Mouse (Mus musculus) neural tube, embryonic 13.5 days (tissue): ENCODE measurements at regions not wholly inside any gene's neighbourhood (a gene's known extent, or its start where the extent isn't known, plus 50 kb on each side); places are given as distances from the start of the nearest gene placed in this dataset.

Experiments
- ATAC-seq: fragments of 200-750 bp; cut with Nextera tagmentation; 2 replicates; pipeline ENCODE4 v1.8.0; 2017; ENCODE audit warnings: low read depth, mild to moderate bottlenecking, moderate TSS enrichment, moderate library complexity
- H3K27ac ChIP-seq: fragments of 300-500 bp; sonication (generic); replicated peaks from 2 replicates; pipeline ENCODE4 v1.5.1; 2015; ENCODE audit warnings: moderate library complexity, mild to moderate bottlenecking, inconsistent platforms
- H3K27me3 ChIP-seq: fragments of 300-500 bp; sonication (generic); 2 replicates; pipeline ENCODE4 v1.6.1; 2015; ENCODE audit warnings: mild to moderate bottlenecking, inconsistent platforms
- H3K36me3 ChIP-seq: fragments of 300-500 bp; sonication (generic); 2 replicates; pipeline ENCODE4 v1.6.1; 2015; ENCODE audit warnings: mild to moderate bottlenecking, inconsistent platforms
- H3K4me1 ChIP-seq: fragments of 300-500 bp; sonication (generic); replicated peaks from 2 replicates; pipeline ENCODE4 v1.6.1; 2015; ENCODE audit warnings: inconsistent platforms
- H3K4me2 ChIP-seq: fragments of 300-500 bp; sonication (generic); 2 replicates; pipeline ENCODE4 v1.6.1; 2015; ENCODE audit warnings: inconsistent platforms, mild to moderate bottlenecking, moderate library complexity
- H3K4me3 ChIP-seq: fragments of 300-500 bp; sonication (generic); 2 replicates; pipeline ENCODE4 v1.5.1; 2015; ENCODE audit warnings: mild to moderate bottlenecking, inconsistent platforms
- H3K9ac ChIP-seq: fragments of 300-500 bp; sonication (generic); 2 replicates; pipeline ENCODE4 v1.6.1; 2015; ENCODE audit warnings: moderate library complexity, mild to moderate bottlenecking, inconsistent platforms
- H3K9me3 ChIP-seq: fragments of 300-500 bp; sonication (generic); 2 replicates; pipeline ENCODE4 v1.6.1; 2016; ENCODE audit warnings: inconsistent platforms
- WGBS: fragments of 180-500 bp; shearing (Covaris S2); methylation state at CpG from one replicate; pipeline ENCODE4 v1.1.7; 2015; 5-methylcytosine and 5-hydroxymethylcytosine counted together

DNA sequence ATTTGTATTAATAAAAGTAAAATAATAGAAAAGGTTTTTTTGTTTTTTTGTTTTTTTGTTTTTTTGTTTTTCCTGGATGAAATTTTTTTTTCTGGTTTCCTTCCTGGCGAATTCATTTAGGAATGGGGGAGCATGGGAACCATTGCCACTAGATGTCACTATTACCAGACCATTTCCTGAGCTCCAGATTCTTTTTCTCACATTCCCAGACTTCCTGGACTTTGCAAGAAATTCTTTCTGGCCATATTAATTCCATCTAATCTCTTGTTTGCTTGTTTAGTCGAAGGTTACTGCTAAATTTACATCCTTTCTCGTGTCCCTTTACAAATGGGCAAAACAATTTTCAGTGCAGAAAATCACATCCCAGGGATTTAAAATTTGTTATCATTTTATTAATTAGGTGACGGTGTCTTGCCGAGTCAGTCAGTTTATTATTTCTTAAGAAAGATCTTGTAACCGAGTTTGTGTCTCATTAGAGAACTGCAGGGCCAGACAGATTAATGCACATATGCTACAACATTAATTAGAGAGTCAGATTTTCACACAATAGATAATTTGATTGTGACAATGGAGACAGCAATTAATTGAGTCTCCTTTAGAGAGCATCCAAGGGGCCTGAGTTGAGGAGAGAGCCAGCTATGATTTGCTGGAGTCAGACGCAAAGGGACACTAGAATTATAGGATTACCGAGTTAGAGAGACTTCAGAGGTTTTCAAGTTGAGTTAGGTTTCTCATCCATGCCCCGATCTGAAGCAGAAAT is 1702.5 kb upstream of the Tenm2 start:
- H3K9ac ChIP-seq = no peak overlapping the region
- 39% methylated on average over 9 of the region's 9 CpGs for WGBS
- no peak overlapping the region for H3K27ac ChIP-seq
- H3K4me2 ChIP-seq = 0 out of 2 replicates have a peak overlapping the region, but pooled peaks have one; percentile 22
- no peaks in the 10 kb centered on the region for H3K36me3 ChIP-seq
- H3K27me3 ChIP-seq = no peaks in the 10 kb centered on the region
- no peak overlapping the region for H3K4me3 ChIP-seq
- H3K4me1 ChIP-seq = peaks cover 3% of the 10 kb centered on the region; the same call in 1 of the 2 replicates
- no peaks in the 10 kb centered on the region for H3K9me3 ChIP-seq
- ATAC-seq = no peak
